Mouse (Mus musculus) gastrocnemius, postnatal 10 days (tissue): ENCODE measurements at regions not wholly inside any gene's neighbourhood (a gene's known extent, or its start where the extent isn't known, plus 50 kb on each side); places are given as distances from the start of the nearest gene placed in this dataset.

Experiments used
- DNase-seq: peaks from one replicate; pipeline ENCODE4 v3.0.0; 2021; ENCODE audit warnings: mixed read lengths

DNA sequence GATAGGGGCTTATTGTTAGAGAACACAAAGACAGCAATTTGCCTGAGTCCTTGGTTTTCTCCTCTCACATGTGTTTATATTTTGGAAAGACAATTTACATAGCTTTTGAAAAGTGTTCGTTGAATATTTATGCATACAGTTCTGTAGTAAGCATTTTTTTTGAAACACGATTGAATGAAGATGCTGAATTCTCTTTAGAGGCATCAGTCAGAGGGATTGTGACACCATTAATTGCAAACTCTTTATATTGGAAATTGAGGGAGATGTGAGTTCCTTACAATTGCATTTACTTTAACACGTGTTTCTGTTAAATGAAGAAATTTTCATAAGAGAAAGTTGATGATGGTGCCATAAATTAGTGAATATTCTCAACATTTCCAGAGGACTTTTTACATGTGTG lies 424.1 kb downstream of the Trib2 start:
- DNase-seq: no peak

DNA sequence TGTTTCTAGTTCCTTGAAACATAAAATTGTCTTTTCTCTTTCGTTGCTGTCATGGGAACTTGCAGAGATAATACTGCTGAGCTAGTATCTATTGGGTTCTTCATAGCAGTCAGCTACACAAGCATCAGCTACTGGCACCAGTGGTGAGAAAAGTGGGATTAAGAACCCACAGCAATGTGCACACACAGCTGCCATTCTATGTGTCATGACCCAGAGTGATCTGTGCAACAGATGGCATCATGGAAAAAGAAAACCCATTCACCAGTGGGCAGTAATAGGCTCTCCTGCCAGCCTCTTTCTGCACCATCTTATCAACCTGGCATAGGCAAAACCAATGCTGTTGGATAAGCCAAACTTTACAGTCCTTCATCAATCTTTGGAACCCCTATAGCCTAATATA lies 428.1 kb downstream of the Trib2 start:
- DNase-seq: no peak

DNA sequence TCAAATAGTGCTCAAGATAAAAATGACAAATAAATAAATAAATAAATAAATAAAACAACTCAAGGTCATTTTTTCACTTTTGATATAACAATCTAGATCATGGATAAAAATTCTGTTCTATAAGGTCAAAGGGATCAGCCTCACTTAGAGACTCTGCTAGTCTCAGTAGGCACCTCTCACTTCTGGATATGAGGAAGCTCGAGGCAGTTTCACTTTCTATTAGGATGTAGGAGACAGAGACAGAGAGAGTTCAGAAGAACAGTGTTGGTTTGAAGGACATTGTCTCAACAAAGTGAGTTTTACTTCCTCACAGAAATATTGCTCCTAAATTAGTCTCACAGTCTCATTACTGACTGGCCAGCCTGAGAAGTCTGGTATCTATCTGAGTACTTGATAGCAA lies 458.9 kb downstream of the Trib2 start:
- DNase-seq: no peak

DNA sequence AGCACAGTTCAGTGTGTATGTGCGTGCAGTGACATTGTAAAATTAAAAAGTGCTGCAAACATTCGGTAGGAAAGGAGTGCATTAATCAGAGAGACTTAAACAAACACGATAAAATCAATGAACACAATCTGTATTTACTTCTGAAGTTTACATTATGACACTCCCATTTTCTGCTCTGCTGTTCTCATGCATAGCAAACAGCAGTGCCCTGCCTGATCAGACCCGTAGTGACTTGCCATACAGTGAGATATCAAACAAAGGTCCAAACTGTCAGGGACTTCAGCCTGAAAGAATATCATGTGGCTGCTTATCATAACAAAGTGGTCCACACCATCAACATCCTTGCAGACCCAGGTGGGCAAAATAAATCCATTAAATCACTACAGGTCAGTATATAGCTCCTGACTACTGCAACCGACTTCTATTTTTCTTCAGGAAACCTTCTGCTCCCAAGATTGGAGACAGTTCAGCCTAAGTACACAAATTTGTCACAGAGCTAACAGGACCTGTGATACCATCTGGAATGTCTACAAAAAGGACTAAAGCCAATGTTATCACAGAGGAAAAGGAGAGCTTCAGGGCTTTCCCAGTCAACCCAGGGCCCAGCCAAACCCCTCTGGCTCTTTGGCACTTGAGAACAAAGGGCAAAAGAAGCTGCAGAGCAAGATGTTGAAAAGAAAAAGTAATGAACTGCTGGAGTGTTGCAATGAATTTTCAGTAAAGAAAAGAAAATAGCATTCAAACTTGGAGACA lies 495.8 kb downstream of the Trib2 start:
- DNase-seq: no peak

DNA sequence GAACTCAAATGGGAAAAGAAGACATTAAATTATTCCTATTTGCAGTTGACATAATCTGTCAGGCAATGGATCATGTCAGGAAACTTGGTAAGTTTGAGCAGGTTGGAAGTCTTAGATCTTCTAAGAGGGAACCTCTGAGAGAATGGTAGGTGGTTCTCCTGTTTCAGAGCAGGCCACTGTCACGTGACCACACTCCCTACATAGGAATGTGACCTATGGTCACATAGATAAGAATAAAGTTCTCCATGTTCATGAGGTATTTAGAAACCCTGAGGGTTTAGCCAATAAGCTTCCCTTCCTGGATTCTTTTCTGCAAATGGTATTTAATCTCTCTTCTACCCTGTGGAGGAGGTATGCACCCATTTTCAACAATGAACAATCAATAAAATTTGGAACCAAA lies 497.1 kb downstream of the Trib2 start:
- no peak for DNase-seq

DNA sequence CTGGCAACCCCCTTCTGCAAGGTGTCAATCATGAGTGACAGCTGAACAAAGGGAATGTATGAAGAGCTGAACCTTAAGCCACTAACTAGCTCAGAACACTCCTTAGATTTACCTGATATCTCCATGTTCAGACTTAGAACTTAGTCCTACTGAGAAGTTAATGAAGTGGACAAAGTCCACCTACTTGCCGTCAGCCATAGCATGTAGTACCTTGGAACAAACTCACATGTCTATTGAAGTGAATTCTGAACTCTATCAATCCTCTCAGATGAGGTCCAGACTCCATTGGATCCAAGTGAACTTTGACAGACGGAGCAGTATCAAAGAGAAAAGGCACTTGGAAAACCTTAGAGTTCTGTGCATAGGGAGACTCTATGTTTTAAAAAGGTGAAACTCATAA lies 521.8 kb downstream of the Trib2 start:
- DNase-seq: no peak

DNA sequence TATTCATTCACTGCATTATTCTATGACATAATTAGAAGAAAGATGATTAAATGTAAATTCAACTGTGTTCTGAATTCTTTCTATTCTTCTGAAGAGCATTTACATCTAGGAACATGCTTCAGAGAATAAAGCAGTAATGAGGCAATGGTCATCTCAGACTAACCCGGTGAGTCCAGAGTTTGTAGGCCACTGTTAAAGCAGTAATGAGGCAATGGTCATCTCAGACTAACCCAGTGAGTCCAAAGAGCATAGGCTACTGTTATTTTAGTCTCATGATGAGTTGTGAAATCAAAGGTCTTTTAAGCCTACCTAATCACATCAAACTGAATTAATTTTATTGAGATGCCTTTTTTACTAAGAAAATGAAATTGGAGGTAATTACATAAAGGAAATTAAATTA lies 554.6 kb downstream of the Trib2 start:
- DNase-seq: no peak

DNA sequence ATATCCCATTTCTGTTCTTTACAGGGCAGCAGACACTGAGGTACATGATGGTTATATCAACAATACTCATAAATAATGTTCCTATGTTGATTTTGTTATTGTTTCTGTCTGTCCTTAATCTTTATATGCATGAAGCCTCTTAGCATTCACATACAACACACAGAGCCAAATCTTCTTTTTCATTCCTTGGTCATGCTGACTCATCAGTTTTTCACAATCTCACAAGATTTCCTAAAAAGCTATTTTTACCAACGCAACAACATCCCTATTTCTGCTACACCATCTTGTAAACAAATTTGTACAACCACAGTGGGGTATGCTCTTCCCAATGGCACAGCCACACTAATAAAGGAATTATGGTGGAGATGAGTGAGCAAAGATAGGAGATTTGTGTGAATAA lies 555.1 kb downstream of the Trib2 start:
- DNase-seq: no peak

DNA sequence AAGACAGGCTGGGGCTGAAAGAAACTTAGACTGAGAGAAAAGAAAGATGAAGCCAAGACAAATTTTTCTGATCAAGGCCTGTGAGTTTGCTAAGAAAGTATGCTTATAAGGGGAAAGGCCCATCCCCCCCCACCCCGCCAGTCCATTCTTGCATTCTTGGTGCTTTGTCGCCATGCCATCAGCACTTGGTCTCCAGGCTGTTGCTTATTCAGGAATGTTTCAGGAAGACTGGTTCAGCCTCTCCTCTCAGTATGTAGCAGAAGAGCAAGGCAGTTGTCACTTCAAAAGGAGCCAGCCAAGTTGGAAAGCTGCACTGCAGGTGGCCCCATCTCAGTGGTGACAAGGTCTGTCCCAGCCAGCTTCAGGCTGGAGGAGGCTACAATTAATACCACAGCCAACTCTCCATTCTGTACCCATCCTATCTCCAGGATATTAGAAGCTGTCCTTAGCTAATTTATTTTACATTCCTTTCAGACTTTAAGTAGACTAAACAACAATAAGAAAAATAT lies 555.8 kb downstream of the Trib2 start:
- DNase-seq: no peak

DNA sequence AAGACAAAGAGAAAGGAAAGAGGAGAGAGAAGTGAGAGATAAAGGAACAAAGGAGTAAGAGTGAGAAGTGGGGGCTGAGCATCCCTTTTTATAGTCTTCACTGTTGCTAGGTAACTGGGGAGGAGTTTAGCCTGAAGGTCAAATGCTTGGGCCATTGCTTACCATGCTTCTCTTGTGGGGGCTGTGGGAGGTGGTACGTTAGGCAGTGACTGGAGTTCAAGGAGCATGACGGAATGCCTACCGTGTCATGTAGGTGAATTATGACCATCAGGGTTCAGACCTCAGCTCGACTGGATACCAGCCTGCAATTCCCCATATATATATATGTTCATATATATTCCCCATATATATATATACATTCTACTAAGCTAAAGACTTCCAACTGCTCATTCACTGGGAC lies 571.8 kb downstream of the Trib2 start:
- DNase-seq: no peak

DNA sequence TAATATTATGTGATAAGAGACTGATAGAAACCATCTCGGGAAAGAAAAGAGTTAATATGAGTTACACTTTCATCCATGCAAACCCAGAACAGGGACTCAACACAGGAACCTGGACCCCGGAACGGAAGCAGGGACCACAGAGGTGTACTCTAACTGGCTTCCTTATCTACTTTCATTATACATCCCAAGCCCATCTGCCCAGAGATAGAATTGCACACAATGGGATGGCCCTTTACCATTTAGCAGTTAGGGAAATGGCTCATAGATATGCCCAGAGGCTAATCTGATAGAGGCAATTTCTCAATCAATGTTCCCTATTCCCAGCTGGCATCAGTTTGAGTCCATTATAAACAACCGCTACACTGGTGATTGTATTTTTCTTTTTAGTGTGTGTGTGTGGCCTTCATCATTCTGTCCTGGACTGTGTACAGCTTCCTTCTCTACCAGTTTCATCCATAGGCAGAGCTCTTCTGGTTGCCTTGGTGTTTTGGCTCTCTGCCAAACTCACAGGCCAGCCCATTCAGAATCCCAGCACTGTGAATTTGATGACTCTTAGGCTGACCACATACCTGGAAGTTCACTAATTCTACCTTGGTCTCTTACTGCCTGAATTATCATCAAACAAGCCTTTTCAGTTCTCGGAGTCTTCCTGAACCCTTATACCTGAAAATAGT lies 594.1 kb downstream of the Trib2 start:
- DNase-seq: no peak

DNA sequence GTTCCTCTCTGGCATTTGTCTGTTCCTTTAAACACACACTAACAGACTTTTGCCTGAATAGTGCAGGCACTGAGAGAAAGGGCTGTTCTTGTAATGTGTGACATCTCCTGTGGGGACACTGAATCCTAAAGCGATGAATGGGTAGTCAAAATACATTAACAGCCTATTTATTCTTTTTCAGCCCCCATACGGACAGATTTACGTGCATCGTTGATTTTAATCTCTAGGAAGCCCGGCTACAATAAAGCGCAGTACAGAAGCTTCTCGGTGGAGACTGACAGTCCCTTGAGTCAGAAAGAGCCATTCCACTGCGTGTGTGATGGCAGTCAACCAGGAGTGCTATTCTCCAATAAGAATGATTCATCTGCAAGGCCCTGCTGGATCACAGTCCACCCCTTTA lies 598.2 kb downstream of the Trib2 start:
- DNase-seq: no peak

DNA sequence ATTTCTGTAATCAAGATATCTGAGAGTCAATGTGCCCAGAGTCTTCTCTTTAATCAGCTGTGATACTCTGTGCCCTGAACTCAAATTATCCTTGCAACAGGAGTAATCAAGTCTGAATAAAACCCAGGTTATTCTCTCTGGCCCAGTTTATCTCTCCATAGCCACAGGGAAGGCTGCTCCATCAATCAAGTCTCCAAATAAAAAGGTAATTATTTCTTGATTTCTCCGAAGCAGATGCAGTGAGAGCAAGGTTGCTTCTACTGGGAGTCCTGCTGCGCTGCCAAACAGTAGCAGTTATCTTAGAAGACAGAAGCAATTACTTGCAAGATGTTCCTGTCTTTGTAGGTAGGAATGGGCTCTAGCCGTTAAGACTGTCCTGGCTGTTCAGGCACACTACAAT lies 600.5 kb downstream of the Trib2 start:
- no peak for DNase-seq

DNA sequence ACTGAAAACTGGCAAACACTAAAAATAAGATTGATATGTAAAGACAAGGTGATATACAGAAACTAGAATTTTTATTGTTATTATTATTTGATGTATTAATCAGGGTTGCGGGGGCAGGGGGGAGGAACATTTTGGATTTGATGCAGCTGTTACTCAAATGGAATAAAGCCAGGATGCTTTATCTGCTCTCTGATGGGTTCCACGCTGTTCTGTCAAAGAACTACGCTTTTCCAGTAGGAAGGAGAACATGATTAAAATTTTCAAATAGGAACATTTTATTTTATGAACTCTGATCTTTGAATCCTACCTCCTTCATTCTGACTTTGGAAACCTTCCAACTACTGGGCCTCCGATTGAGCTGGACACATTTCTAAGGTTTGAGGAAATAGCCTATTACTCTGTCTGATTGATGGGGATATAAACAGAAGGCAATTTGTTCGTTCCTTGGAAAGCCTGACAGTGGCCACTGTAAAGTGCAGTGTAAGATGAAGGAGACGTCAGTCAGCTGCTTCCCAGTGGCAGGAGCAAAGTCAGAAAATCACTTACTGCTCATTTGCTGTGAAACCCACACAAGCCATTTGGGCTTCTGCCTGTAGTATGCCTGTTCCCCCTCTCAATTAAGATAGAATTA lies 642.2 kb downstream of the Trib2 start:
- DNase-seq: no peak

DNA sequence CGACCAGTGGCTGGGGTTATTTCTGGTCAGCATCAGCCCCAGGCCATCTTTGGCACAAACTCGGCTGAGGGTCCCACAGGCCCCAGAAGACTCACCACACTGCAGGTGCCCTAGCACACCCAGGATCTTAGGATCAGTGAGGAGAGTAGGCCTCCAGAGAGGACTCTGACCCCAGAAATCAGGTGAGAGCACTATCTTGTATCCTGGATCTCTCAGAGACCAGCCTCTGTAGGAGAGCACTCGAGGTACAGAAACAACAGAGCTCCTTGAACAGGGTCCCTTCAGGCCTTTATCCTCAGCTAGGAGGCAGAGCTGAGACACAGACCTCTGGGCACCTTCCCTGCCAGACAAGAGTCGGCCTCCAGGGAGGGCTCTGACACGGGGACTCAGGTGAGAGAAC lies 654.1 kb downstream of the Trib2 start:
- DNase-seq: no peak

DNA sequence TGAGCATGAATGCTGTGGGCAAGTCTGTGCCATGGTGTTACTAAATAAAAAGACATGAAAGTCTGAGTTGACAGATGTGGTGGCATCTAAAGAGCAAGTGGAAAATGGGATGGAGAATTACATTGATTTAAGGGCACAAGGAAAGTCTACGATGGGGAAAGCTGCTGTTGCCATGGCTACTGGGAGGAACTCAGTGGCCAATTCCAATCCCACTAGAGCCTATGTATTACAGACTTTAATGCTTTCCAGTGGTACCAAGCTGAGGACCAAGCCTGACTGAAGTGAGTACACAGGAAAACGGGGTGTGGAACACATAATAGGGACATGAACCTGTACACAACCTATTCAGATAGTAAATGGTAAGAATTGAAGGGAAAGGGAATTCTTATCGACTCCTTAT lies 654.9 kb downstream of the Trib2 start:
- no peak for DNase-seq

DNA sequence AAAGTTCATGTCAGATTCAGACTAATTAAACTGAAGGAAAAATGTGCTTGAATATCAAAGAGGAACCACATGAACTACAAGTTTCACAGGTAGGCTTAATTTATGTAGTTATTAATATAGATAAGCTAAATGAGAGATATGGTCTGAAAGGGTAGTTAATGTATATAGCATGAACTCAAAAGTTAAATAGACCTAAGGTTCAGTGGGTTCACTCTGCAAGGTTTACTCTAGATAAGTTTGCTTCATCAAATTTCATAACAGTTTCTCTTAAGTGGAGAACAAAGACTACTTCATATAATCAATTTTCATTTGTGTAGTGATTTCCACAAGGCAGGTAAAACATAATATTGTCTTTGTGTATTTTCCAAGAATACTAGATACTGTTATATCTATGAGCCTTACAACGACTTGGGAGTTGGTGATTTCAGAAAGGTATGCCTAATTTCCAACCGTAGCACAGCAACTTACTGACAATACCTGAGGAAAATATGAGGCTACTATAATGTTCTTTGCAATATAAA lies 656.2 kb downstream of the Trib2 start:
- DNase-seq: no peak

DNA sequence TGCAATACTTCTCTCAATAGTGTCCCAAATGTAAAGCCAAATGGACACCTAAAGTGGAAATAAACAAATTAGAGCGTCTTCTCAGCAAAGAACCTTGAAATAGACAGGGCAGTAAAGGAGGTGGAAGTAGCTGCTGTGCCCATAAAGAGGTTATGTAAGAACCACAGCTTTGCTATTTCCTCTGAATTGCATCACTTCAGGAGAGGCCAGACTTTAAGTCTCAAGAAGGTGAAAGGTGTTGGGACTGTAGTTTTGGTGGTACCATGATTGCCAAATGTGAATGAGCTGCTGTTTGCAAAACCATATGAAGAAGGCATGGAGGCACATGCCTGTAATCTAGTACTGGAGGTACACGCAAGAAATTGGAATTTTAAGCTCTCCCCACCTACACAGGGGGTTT lies 670.3 kb downstream of the Trib2 start:
- no peak for DNase-seq

DNA sequence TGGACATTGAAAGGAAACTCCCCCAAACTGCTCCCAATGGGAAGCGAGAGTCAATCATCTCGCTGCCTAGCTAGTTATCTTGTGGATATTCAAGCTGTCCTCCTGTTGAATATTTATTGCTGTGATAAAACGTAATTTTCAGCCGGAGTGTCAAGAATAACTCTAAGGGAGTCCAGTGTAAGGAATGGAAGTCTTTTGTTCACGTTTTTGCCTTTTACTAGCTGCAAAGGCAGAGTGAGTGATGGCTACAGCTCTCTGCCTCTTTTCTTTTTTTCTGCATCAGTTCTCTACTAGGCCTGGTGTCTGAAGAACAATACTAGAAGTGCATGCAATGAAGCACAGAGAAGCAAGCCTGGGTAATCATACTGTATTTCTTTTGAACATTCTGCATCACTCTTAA lies 679.7 kb downstream of the Trib2 start:
- DNase-seq: no peak

DNA sequence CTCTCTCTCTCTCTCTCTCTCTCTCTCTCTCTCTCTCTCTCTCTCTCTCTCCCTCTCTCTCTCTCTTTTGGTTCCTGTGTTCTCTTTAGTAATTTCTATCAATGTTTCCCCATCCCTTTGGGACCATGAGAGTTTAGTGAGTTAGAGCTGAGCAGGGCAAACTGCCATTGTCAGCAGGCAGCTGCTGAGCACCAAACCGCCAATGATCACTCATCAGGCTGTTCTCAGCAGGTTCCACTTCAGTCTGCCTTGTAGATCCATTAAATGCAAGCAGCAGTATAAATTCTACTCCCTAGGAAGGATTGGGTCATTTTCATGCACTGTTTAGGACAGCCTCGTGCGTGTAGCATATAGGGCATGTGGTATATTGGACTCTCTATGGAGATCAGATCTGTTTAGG lies 692.5 kb downstream of the Trib2 start:
- DNase-seq: no peak

DNA sequence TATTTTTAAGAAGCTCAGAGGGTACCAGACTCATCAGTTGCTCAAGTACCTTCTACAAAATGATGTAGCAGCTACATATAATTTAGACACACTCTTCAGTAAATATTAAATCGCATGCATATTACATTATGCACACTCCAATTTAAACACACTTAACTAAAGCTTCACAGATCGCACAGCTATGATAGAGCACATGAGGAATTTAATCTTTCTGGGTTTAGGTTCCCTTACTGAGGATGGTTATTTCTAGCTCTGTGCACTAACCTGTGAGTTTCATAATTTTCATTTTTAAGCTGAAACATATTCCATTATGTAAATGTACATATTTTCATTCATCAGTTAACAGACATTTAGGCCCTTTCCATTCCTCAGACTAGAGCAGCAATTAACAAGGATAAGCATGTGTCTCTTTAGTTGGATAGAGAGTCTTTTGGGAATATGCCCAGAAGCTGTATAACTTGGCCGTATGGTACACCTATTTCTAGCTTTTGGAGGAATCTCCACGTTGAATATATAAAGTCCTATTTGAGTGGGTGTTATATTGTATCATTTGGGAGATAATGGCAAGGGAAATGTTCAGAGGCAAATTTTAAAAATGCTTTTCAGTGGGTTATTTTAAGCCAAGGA lies 694.0 kb downstream of the Trib2 start:
- DNase-seq: no peak

DNA sequence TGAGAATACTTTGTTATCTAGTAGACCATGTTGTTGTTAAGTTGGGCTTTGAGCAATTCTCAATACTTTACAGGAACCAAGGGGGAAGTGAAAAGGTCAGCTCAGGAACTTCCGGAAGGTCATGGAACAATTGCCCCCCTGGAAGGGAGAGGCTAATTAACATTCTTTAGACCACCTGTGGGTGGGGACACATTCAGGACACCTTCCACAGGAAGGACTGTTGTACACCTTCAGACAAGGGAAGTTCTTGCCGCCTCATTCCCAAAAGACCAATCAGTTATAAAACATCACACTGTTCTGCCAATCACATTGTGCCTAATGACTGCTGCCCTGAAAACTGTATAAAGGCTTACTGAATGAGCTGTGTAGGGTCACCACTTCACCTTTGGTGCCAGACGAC lies 701.2 kb downstream of the Trib2 start:
- no peak for DNase-seq

DNA sequence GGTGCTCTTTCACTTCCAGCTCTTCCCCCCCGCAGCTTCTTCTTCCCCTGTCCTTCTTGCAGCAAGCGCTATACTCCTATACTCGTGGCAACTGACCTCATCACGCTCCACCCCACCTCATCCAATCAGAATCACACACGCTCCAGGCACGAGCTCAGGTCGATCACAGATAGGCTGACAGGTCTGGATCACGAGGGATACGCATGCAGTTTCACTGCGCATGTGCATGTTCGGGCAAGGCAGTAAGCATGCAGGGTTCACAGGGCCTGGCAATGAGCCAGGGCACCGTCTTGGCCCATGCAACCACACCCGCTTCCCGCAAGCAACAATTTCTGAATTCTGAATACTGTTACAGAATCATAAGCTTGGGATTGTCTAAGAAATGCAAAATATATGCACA lies 701.9 kb downstream of the Trib2 start:
- DNase-seq: no peak
